Mouse (Mus musculus): ENCODE results near the gene Decr2.
"Not testable (repeated sequence)": the region's sequence is repeated elsewhere in the genome, so short reads cannot be mapped to it uniquely, and the experiment has no call there.

The Decr2 gene

GRCm38 (mm10) chr17:26089905-26090632 is at the start of gene Decr2:
Gene Decr2, minus strand, starts transcription at chr17:26090337.
- peak; percentile 87 for DNase-seq (ENCODE audit: low read depth, low spot score)

- peak; percentile 77 for DNase-seq (ENCODE audit: low read depth, low spot score)
These were observed 48.8 kb upstream of the Decr2 start for GRCm38 (mm10) chr17:26138901-26139381.

GRCm38 (mm10) chr17:26138239-26138836 is 48.2 kb upstream of the Decr2 start, which contains the start of gene Axin1:
Gene Axin1, plus strand, starts transcription at chr17:26138688.
- DNase-seq (ENCODE audit: low read depth, low spot score), result peak; percentile 99

GRCm38 (mm10) chr17:26137751-26138130 is 47.6 kb upstream of the Decr2 start:
- no peak for DNase-seq (ENCODE audit: low read depth, low spot score)

GRCm38 (mm10) chr17:26137106-26137750 is 47.1 kb upstream of the Decr2 start:
- peak; percentile 22 for DNase-seq (ENCODE audit: low read depth, low spot score)

- no peak for DNase-seq (ENCODE audit: low read depth, low spot score)
These were observed 42.0 kb upstream of the Decr2 start for GRCm38 (mm10) chr17:26131856-26132853.

GRCm38 (mm10) chr17:26131062-26131732 is 41.1 kb upstream of the Decr2 start:
- DNase-seq (ENCODE audit: low read depth, low spot score), result no peak

GRCm38 (mm10) chr17:26125226-26125625 is 35.1 kb upstream of the Decr2 start:
- no peak for DNase-seq (ENCODE audit: low read depth, low spot score)

GRCm38 (mm10) chr17:26124560-26124959 is 34.4 kb upstream of the Decr2 start:
- DNase-seq (ENCODE audit: low read depth, low spot score), result no peak

- DNase-seq (ENCODE audit: low read depth, low spot score), result peak; percentile 95
These were observed 33.1 kb upstream of the Decr2 start, which contains the start of gene Mrpl28 for GRCm38 (mm10) chr17:26123267-26123684. Gene Mrpl28, plus strand, starts transcription at chr17:26123500.

- no peak for DNase-seq (ENCODE audit: low read depth, low spot score)
These were observed 32.4 kb upstream of the Decr2 start for GRCm38 (mm10) chr17:26122431-26123140.

- DNase-seq (ENCODE audit: low read depth, low spot score), result peak; percentile 85
These were observed 29.9 kb upstream of the Decr2 start for GRCm38 (mm10) chr17:26119766-26120710.

- no peak for DNase-seq (ENCODE audit: low read depth, low spot score)
These were observed 26.5 kb upstream of the Decr2 start for GRCm38 (mm10) chr17:26116503-26117258.

GRCm38 (mm10) chr17:26115956-26116487 is 25.9 kb upstream of the Decr2 start:
- no peak for DNase-seq (ENCODE audit: low read depth, low spot score)

- no peak for DNase-seq (ENCODE audit: low read depth, low spot score)
These were observed 25.2 kb upstream of the Decr2 start for GRCm38 (mm10) chr17:26115205-26115898.

GRCm38 (mm10) chr17:26114461-26114860 is 24.3 kb upstream of the Decr2 start:
- DNase-seq (ENCODE audit: low read depth, low spot score), result not testable (repeated sequence)

GRCm38 (mm10) chr17:26114061-26114460 is 23.9 kb upstream of the Decr2 start:
- no peak for DNase-seq (ENCODE audit: low read depth, low spot score)

All from CD4-positive helper T cell, adult 2 months (primary cell).